Mouse (Mus musculus): ENCODE results near the gene Ctbp1. TPM values are rescaled to one million over a fixed set of nuclear protein-coding genes. Genes with fewer than 3 reads are reported as not detected.

The Ctbp1 gene
- 100 to 1,000 TPM; 227 to 240 TPM for total RNA-seq (2023)

DNA sequence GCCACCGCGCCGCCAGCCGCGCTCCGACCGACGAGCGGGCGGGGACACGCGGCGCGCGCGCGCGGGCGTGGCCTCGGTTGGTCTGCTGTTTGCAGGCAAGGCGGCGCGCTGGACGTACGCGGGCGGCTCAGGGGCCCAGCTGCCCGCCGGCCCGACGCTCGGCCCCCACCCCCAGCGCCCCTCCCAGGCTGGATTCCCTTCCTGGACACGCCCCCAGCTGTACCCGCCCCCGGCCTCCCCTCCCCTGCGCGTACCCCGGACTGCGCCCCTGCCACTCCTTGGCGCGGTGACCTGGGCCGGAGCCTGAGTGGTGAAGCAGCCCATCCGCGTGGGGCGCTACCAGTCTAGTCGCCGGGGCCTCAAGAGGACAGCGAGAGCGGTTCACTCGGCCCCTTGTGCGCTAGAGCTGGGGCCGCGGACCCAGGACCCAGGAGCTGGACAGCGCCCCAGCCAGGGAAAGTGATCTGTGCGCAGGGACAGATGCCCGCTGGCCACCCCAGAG is at the start of gene Ctbp1:
Gene Ctbp1 (minus strand): TSS at position 42 of the 502 bp plus-strand sequence.

DNA sequence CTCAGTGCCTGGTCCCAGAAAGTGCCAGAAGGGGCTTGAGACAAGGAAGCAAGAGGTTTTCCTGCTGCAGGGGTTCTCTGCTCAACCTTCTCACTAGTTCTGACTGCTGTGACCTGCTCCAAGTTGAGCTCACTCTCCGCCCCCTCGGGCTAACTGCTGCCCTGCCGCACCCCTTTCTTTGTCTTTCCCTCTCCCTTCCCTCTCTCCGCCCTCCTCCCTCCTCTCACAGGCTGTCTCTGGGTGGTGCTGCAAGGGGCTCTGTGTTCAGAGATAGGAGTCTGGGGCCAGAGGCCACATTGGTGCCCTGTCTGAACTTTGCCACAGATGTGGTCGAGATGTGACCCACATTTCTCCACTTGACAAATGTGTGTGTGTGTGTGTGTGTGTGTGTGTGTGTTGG is 56.7 kb downstream of the Ctbp1 start, which contains the start of gene Spon2:
Gene Spon2 (minus strand): TSS at position 375 of the 400 bp plus-strand sequence.

Other genes with a start within 250 kb of the Ctbp1 start
- gene Slc5a1, start 170.8 kb downstream of the Ctbp1 start, total RNA-seq (2023) = not detected
- gene Spon2, start 56.5 kb downstream of the Ctbp1 start, total RNA-seq (2023) = under 1 TPM; 0.56 to 0.64 TPM
- 100 to 1,000 TPM in 1 of 2 experiments, 10 to 100 TPM in 1; 95.7 to 103 TPM for gene Maea, start 60.5 kb upstream of the Ctbp1 start, total RNA-seq (2023)
- 10 to 100 TPM; 20.6 to 26.3 TPM for gene Uvssa, start 103.6 kb upstream of the Ctbp1 start, total RNA-seq (2023)
- gene Nkx1-1, start 159.0 kb upstream of the Ctbp1 start, total RNA-seq (2023) = not detected